Mouse (Mus musculus): ENCODE results near the gene Pter.

The Pter gene

DNA sequence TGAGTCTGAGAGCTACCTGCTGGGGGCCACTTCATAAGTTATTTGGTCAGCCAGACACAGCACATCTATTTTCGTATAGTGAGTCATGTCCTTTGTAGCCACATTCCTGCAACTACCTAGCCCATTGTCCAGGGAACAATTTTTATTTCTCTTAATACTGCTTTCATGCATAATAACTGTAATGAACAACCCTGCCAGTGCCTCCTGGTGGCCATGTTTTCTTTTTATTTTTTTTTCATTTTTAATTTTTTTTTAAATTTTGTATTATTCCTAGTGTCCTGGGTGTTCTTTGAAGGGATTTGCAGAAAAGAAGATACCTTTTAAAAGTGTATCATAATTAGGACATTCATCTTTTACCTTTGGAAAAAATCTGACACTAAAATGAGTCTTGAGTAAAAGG, 84.6 kb downstream of the Pter start:
- in situ Hi-C loops (cut with MboI; ENCODE audit: low sequenced_read_pairs) = no loop called here

DNA sequence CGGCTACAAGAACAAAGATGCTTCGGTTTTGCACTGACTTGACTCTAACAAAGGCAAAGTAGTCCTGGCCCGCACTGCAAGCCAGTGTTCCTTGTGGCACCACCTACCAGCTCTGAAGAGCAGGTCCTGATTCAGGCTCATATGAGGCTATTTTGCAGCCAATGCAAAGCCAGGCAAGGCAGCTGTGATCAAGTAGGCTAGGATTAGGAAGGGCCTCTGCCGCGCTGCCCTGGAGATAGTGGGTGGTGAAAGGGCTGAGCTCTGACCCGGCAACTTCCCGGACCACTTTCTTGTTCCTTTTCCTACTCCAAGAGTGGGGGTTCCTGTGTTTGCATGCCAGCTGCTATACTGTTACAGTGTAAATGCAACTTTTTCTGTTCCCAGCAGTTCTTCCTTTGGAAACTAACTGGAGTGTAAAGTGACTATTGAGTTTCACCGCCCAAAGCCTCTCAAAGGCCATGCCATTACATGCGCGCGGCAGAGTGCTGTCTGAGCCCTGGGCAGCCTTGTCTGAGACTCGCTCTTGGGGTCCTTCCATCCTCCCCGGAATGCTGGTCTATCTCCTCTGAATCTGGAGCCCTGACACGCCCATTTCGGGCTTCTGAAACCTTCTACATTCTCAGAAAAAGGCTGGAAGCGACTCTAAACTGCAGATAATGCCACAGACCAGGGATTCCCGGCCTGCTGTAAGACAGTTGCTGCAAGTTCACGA, 85.6 kb downstream of the Pter start:
- in situ Hi-C loops (cut with MboI; ENCODE audit: low sequenced_read_pairs) = no loop called here

DNA sequence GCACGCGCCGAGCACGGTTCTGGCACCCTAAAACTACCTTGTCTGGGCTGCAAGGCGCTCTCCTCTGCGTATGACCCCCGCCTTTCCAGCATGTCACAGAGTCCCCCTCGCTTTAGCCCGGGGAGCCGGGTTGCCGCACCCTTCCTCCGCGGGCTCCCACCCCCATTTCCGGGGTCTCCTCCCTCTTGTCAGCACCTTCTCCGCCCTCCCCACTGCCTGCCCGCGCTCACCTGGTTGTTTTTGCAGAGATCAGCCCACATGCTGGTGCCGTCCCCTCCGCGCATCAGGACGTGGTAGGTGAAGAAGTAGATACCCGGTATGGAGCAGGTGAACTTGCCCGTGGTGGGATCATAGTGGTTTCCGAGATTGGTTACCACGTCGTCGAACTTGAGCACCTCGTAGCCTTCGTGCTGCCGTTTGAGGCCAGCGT, 86.2 kb downstream of the Pter start:
- in situ Hi-C loops (cut with MboI; ENCODE audit: low sequenced_read_pairs) = no loop called here

DNA sequence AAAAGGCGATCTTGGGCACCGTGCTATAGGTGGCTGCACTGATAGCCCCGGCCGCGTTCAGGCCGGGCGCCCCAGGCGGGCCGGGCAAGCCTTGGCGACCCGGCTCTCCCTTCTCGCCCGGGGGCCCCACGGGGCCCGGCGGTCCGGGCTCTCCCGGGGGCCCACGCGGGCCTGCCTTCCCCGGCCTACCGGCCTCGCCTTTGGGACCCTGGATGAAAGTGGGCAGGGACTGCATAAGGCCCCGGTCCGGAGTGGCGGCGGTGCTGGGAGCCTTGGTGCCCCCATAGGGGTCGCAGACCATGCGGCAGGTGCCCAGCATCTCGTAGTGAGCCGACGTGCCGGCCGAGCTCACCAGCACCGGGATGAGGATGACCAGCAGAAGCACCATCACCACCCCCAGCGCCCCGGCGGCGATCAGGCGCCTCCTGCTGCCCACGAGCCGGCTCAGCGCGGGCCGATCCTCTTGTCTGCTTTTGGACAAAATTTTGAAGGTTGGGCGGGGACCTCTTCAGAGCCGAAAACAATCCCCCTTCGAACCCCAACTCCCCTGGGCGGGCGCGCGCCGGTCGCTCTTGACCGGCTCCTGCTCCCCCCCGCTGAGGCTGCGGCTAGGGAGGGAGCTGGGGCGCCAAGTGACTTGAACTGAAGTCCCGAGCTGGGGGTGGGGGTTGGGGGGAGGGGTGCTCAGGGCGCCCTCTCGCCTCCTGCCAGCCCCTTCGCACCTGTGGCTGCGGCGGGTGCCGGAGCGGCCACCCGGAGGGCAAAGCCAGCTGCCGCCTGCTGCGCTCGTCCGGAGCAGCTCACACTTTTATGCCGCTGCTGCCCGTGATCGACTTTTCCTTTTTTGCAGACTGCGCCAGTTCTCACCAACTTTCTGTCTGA, 86.9 kb downstream of the Pter start:
- in situ Hi-C loops (cut with MboI; ENCODE audit: low sequenced_read_pairs) = no loop called here

DNA sequence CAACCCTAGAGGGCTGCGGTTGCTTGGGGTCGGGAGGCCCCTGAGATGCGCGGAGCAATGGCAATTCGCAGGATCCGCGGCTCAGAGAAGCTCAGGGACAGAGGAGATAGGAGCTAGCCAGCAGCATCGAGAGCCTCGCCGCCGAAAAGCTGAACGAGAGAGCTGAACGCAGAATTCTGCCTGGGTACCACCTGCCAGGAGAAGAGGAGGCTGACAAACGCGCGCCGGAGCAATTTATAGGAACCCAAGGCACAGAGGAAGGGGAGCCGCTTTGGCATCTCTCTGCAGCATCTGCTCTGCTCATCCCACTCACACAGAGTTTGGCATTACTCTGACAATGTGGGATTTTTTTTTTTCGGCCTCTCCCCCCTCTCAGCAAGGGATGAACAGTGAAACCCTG, 87.6 kb downstream of the Pter start, which contains the start of gene C1ql3:
TSS of gene C1ql3 (minus strand) at position 335 of the 400 bp plus-strand sequence.
- in situ Hi-C loops (cut with MboI; ENCODE audit: low sequenced_read_pairs) = no loop called here

DNA sequence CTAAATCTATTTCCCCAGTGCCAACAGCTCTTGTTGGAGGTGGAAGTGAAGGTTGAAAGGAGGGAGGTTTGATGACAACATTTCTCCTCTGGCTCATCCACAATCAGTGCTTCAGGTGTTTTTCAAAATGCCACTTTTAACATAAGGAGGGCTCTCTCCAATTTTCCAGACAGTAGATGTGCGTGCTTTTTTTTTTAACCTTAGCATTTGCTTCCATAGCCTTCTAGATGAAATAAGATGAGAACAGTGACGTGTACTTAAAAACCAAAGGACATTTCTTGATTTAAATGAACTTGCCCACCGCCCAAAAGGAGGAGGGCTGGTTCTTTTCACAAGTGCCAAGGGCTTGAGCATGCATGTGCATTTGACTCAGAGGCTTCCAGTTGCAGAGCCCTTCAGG, 88.1 kb downstream of the Pter start:
- in situ Hi-C loops (cut with MboI; ENCODE audit: low sequenced_read_pairs) = no loop called here

DNA sequence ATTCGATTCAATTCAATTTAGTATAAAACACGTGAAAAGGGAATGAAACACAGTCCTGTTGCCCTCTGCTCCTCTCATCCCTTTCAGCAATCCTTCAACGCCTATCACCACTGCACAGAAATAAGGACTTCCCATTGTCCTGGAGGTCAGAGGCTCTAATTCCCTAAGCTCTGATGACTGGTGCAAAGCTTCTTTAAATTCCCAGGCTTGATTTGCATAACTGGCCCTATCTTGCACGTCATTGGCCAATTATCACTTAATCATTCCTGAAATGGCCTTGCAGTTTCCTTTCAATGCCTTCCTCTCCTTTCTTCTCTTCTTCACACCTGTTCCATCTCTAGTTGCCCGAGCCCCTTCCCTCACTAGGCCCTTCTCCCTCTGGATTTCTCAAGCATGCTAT, 94.5 kb downstream of the Pter start:
- in situ Hi-C loops (cut with MboI; ENCODE audit: low sequenced_read_pairs) = no loop called here

DNA sequence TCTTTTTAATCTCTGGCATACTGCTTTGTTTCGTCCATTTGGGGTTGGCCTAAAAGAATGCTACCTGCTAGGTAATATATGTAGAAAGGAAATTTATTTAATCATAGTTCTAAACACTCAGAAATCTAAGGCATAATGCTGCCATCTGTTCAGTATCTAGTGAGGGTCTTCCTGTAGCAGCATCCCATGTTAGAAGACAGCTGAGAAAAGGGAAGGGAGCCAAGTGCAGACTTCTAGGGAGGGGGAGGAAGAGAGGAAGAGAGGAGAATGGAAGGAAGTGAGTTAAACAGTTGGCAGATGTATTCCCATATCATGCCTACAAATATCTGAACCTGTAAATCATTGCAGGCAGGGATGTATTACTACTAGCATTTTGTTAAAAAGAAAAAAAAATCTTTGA, 95.0 kb downstream of the Pter start:
- in situ Hi-C loops (cut with MboI; ENCODE audit: low sequenced_read_pairs) = no loop called here

DNA sequence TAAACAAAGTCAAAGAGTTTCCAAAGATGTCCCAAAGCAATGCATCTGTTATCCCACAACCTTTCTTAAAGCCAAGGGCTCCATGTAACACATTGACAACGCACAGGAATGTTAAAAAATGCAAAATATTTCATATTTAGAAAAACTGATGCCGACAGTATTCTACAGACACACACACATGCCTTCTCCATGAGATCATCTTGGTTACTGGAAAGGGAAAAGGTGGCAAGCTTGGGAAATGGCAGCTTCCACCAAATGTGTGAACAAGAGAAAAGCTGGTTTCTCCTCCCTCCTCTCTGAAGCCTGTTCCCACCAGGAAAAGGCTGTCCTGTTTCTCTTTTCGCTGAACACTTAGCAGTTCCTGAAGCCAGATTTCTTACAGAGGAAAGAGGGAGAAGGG, 114.9 kb downstream of the Pter start:
- in situ Hi-C loops (cut with MboI; ENCODE audit: low sequenced_read_pairs) = no loop called here

DNA sequence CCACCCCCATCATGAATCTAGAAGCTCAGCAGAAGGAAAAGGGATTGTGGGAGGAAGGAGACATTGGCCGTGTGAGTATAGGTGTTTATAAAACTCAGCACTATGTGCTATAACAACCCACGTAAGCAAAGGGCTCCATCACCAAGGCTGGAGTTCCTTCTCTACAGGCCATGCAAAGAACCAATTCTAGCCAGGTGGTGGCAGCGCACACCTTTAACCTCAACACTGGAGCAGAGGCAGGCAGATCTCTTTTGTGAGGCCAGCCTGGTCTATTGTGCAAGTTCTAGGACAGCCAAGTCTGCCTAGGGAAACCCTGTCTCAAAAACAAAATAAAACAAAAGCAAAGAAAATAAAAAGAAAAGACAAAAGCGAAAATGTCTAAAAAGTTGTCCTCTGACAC, 115.9 kb downstream of the Pter start:
- in situ Hi-C loops (cut with MboI; ENCODE audit: low sequenced_read_pairs) = no loop called here

DNA sequence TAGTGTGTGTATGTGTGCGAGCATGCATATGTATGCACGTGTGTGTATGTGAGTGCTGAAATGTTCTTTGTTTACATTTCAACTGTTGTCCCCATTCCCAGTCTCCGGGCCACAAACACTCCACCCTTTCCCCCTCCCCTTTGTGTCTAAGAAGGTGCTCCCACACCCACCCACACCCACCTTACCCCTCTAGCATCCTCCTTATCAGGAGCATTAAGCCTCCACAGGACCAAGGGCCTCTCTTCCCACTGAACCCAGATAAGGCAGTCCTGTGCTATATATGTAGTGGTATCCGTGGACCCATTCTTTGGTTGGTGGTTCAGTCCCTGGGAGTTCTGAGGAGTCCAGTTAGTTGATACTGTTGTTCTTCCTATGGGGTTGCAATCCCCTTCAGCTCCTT, 120.7 kb downstream of the Pter start:
- in situ Hi-C loops (cut with MboI; ENCODE audit: low sequenced_read_pairs) = no loop called here

DNA sequence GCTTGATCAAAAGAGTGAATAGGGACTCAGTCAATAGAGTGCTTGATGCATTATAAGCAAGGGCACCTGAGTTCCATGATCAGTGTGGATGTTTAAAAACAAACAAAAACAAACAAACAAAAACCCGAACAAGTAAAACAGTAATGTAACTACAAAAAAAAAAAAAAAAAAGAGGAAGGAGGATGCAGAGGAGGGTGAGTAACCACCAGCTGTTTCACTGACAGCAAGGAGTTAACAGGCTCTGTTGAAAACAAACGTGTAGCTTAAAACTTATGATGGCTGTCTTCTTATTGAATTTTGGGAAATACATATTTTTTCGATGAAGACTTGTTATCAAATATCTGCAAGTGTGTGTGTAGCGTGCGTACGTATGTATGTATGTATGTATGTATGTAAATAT, 124.8 kb downstream of the Pter start:
- in situ Hi-C loops (cut with MboI; ENCODE audit: low sequenced_read_pairs) = no loop called here

Measured in CH12F3 (cell line).